Mouse (Mus musculus): Measurements from ENCODE around the gene Usp3. TPM values are rescaled to one million over a fixed set of nuclear protein-coding genes. Genes with fewer than 3 reads are reported as not detected.

Gene Usp3
- polyA plus RNA-seq, 1 experiment from 2014 or later: 63.4 TPM

GRCm38 (mm10) chr9:66506011-66506410, 86.9 kb downstream of the Usp3 start:
- Histone ChIP-seq H3K9me3 (replicated peaks; ENCODE audit: low read length) (no peaks in the 10 kb centered on the region), H3K4me3 (replicated peaks; ENCODE audit: low read depth, low read length) (no peak overlapping the region), H3K9ac (ENCODE audit: low read depth, low read length) (no peak overlapping the region), H3K4me1 (replicated peaks; ENCODE audit: insufficient read depth, low read length) (no peaks in the 10 kb centered on the region), H3K27ac (no peak overlapping the region), H3K27me3 (ENCODE audit: insufficient read depth, low read length) (no peaks in the 10 kb centered on the region), H3K36me3 (ENCODE audit: insufficient read depth, low read length) (peaks cover 51% of the 10 kb centered on the region), H3K4me2 (ENCODE audit: low read length) (no peak overlapping the region)
- DNase-seq (ENCODE audit: low spot score) (no peak), ATAC-seq (replicated peaks; ENCODE audit: low FRiP score, low read depth) (no peak)
- WGBS: 55% methylated on average over 4 of the region's 4 CpGs
- no peak for TF ChIP-seq CTCF (IDR thresholded peaks at IDR 0.05; ENCODE audit: low read depth)

- Histone ChIP-seq H3K4me3 (replicated peaks; ENCODE audit: low read depth, low read length) (no peak overlapping the region), H3K9ac (ENCODE audit: low read depth, low read length) (no peak overlapping the region), H3K36me3 (ENCODE audit: insufficient read depth, low read length) (peaks cover 54% of the 10 kb centered on the region), H3K27ac (no peak overlapping the region), H3K27me3 (ENCODE audit: insufficient read depth, low read length) (no peaks in the 10 kb centered on the region), H3K4me2 (ENCODE audit: low read length) (no peak overlapping the region), H3K9me3 (replicated peaks; ENCODE audit: low read length) (no peaks in the 10 kb centered on the region), H3K4me1 (replicated peaks; ENCODE audit: insufficient read depth, low read length) (no peaks in the 10 kb centered on the region)
- 77% methylated on average over 9 of the region's 9 CpGs for WGBS
- no peak for TF ChIP-seq CTCF (IDR thresholded peaks at IDR 0.05; ENCODE audit: low read depth)
- DNase-seq (ENCODE audit: low spot score) (no peak), ATAC-seq (replicated peaks; ENCODE audit: low FRiP score, low read depth) (no peak)
These were observed 87.6 kb downstream of the Usp3 start for GRCm38 (mm10) chr9:66505141-66505917.

- Histone ChIP-seq H3K4me3 (replicated peaks; ENCODE audit: low read depth, low read length) (no peak overlapping the region), H3K36me3 (ENCODE audit: insufficient read depth, low read length) (peaks cover 55% of the 10 kb centered on the region)
- DNase-seq (ENCODE audit: low spot score): no peak
These were observed 88.4 kb downstream of the Usp3 start for GRCm38 (mm10) chr9:66504518-66504917.

GRCm38 (mm10) chr9:66503879-66504411, 89.0 kb downstream of the Usp3 start:
- peaks cover 51% of the 10 kb centered on the region for H3K36me3 ChIP-seq (ENCODE audit: insufficient read depth, low read length)
- WGBS: 86% methylated on average over 4 of the region's 4 CpGs
- no peak overlapping the region for H3K9ac ChIP-seq (ENCODE audit: low read depth, low read length)
- no peaks in the 10 kb centered on the region for H3K9me3 ChIP-seq (replicated peaks; ENCODE audit: low read length)
- no peak overlapping the region for H3K4me2 ChIP-seq (ENCODE audit: low read length)
- TF ChIP-seq CTCF (IDR thresholded peaks at IDR 0.05; ENCODE audit: low read depth): no peak
- no peak for ATAC-seq (replicated peaks; ENCODE audit: low FRiP score, low read depth)
- H3K27me3 ChIP-seq (ENCODE audit: insufficient read depth, low read length): no peaks in the 10 kb centered on the region
- DNase-seq (ENCODE audit: low spot score): no peak
- no peaks in the 10 kb centered on the region for H3K4me1 ChIP-seq (replicated peaks; ENCODE audit: insufficient read depth, low read length)
- no peak overlapping the region for H3K4me3 ChIP-seq (replicated peaks; ENCODE audit: low read depth, low read length)
- no peak overlapping the region for H3K27ac ChIP-seq

More at GRCm38 (mm10) chr9:66504518-66504917, 88.4 kb downstream of the Usp3 start:
- no peak for ATAC-seq (replicated peaks; ENCODE audit: low FRiP score, low read depth)
- Histone ChIP-seq H3K27ac (no peak overlapping the region), H3K4me2 (ENCODE audit: low read length) (no peak overlapping the region), H3K4me1 (replicated peaks; ENCODE audit: insufficient read depth, low read length) (no peaks in the 10 kb centered on the region), H3K9me3 (replicated peaks; ENCODE audit: low read length) (no peaks in the 10 kb centered on the region), H3K9ac (ENCODE audit: low read depth, low read length) (no peak overlapping the region), H3K27me3 (ENCODE audit: insufficient read depth, low read length) (no peaks in the 10 kb centered on the region)
- TF ChIP-seq CTCF (IDR thresholded peaks at IDR 0.05; ENCODE audit: low read depth): no peak
- WGBS: 85% methylated on average over 13 of the region's 13 CpGs

- WGBS: 76% methylated on average over 2 of the region's 2 CpGs
- H3K4me2 ChIP-seq (ENCODE audit: low read length): no peak overlapping the region
- no peaks in the 10 kb centered on the region for H3K4me1 ChIP-seq (replicated peaks; ENCODE audit: insufficient read depth, low read length)
- no peak overlapping the region for H3K9ac ChIP-seq (ENCODE audit: low read depth, low read length)
- ATAC-seq (replicated peaks; ENCODE audit: low FRiP score, low read depth) (no peak), DNase-seq (ENCODE audit: low spot score) (no peak)
- H3K9me3 ChIP-seq (replicated peaks; ENCODE audit: low read length): no peaks in the 10 kb centered on the region
- peaks cover 49% of the 10 kb centered on the region for H3K36me3 ChIP-seq (ENCODE audit: insufficient read depth, low read length)
- no peak for TF ChIP-seq CTCF (IDR thresholded peaks at IDR 0.05; ENCODE audit: low read depth)
- no peaks in the 10 kb centered on the region for H3K27me3 ChIP-seq (ENCODE audit: insufficient read depth, low read length)
- H3K27ac ChIP-seq: no peak overlapping the region
- no peak overlapping the region for H3K4me3 ChIP-seq (replicated peaks; ENCODE audit: low read depth, low read length)
These were observed 91.7 kb downstream of the Usp3 start for GRCm38 (mm10) chr9:66501248-66501647.

GRCm38 (mm10) chr9:66493992-66494391, 99.0 kb downstream of the Usp3 start:
- no peaks in the 10 kb centered on the region for H3K9me3 ChIP-seq (replicated peaks; ENCODE audit: low read length)
- H3K4me1 ChIP-seq (replicated peaks; ENCODE audit: insufficient read depth, low read length): no peaks in the 10 kb centered on the region
- ATAC-seq (replicated peaks; ENCODE audit: low FRiP score, low read depth) (no peak), DNase-seq (ENCODE audit: low spot score) (no peak)
- H3K27me3 ChIP-seq (ENCODE audit: insufficient read depth, low read length): no peaks in the 10 kb centered on the region
- peaks cover 54% of the 10 kb centered on the region; the same call in 1 of the 2 replicates for H3K36me3 ChIP-seq (ENCODE audit: insufficient read depth, low read length)
- no peak overlapping the region for H3K4me3 ChIP-seq (replicated peaks; ENCODE audit: low read depth, low read length)
- no peak overlapping the region for H3K4me2 ChIP-seq (ENCODE audit: low read length)
- H3K27ac ChIP-seq: no peak overlapping the region
- no peak for TF ChIP-seq CTCF (IDR thresholded peaks at IDR 0.05; ENCODE audit: low read depth)
- no peak overlapping the region for H3K9ac ChIP-seq (ENCODE audit: low read depth, low read length)
